Mouse (Mus musculus) gastrocnemius, adult 18-20 months (tissue): Measurements from ENCODE around the gene Tspan14. TPM values are rescaled to one million over a fixed set of nuclear protein-coding genes. Genes with fewer than 3 reads are reported as not detected.

Experiments
- DNase-seq: peaks from one replicate; pipeline ENCODE4 v3.0.0; 2021; ENCODE audit warnings: low spot score
- total RNA-seq, 2 experiments: library from RNA; stranded (reverse); gene quantifications; 2 replicates each; pipeline ENCODE4 v1.2.3; 2021

Tspan14 gene
- total RNA-seq, 2 experiments from 2014 or later = 10.6 to 13.1 TPM

DNA sequence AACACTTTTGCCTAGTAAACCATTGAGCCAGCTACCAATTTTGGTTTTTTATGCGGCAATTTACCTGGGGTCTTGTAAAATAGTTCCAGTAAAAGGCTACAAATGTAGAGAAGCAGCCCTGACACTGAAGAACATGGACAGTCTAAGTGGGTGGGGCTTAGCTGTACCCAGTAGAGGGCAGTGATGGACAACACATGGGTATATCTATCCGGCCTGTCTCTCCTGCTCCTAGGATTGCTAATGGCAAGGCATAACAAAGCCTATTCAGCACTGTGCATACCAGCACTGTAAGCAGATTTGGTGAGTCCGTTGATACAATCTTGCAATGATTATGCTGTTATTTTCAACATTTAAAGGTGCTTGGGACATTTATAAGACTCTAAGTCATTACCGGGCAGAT, 12.4 kb upstream of the Tspan14 start:
- DNase-seq = peak; percentile 54

DNA sequence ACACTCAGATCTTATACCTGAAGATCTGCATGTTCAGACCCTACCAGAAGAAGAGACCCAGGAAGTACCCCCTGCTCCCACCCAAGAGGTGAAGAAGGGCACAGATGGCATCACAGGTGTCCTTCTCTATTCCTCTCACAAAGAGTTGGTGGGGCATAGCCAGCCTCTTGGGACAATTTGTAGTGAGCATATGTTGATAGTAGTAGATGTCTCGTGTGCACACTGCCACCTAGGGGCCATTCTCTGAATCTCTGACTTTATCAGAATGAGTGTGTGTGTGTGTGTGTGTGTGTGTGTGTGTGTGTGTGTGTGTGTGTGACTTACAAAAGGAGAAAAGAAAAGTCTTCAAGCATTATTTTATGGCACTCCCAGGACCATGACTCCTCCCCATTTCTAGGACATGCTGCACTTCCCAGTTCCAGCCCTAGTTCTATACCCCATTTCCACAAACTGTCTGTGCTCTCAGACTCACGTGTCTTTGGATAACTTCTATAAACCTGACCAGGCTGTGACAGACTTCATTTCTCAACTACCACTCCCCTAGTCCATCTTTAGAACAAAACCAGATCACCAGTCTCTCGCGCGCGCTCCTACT, 8.6 kb upstream of the Tspan14 start:
- peak; percentile 65 for DNase-seq

DNA sequence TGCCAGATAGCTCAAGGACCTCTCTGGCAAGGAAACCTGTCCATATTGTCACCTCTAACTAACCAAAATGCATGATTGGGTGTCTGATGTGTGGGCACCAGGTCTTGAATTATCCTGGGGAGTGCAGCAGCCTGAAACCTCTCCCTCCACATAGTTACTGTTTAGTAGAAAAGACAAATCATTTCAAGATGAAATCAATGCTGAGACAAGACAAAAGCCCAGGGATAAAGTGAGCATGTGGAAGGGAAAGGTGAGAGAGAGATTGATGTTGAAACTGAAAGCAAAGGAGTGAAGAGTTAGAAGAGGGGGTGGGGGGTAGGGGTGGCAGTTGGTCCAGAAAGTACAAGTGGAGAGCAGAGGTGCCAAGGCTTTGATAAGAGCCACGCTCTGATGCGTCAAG, 1.4 kb upstream of the Tspan14 start:
- DNase-seq = no peak

DNA sequence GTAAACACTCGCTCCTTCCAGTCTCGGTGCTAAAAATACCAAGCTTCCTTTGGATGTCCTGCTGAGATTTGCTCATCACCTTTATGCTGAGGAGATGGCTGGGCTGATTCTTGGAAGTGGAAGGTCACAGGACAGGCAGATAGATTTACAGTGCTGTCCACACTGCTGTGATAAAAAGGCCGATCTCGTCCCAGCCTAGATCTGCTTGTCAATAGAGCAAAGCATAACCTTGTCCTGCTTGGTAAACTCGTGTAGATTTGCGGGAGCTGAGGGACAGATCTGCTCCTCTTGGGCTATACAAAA, 942 bp upstream of the Tspan14 start:
- peak; percentile 51 for DNase-seq

DNA sequence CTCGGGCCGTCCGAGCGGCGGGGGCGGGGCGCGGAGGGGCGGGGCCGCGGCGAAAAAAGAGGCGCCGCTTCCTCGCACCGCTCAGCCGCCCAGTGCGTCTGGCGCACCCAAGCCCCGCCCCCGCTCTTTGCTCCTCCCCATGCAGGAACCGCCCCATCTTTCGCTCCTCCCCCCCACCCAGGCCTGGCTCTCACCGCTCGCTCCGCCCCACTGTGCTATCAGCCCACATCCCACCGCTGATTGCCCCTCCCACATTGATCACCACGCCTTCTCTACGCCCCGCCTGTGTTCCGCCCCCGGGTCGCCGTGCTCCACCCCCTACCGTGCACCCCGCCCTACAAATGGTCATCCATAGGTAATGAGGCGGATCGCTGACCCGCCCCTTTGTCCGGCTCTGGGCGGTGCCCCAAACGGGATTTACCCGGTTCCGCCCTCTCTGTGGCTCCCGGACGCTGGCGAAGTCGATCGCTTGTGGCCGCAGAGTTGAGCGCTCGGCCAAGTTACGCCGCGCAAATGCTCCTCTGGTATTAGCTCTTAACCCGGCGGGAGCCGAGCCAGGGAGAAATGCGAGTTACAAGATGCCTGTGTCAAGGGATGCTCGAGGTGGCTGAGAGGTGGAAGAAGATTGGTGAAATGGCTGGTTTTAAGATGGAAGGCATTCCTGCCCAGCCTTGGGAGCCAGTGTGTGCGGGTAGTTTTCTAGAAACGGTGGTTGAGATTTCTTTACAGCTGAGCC, 423 bp upstream of the Tspan14 start:
- peak; percentile 98 for DNase-seq

DNA sequence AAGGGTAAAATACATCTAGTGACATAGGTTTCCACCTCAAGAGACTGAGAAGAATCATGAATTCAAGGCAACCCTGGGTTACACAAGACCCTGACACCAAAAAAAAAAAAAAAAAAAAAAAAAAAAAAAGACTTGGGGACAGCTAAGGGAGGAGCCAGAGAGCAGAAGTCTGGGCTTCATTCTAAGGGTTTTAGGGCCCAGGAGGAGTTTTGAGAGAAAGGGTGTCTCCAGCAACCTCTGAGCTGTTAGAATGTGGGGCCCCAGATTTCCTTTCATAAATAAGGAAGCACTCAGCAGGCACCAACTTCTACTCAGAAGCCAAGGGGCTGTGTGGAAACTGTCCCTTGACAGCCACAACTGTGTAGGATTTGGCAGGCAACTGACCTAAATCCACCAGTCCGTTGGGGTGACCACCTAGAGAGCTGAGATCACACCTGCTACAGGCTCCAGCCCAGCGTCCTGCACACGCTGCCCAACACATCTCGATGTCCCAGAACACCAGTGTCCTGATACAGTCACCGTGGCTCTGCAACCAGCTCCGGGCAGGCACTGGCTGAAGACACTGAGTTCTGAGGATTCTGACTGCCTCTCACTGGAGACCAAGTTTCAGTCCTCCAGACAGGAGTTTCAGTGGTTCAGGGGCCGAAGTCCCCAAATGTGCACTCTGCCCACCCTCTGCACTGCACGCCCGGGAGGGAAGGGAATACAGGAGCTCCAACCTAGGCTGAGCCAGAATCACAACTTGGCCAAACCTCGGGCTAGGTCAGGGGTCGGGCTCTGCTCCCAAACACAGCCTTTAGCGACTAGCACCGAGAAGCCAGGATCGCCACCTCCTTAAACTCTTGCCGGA, 875 bp downstream of the Tspan14 start:
- peak; percentile 37 for DNase-seq

DNA sequence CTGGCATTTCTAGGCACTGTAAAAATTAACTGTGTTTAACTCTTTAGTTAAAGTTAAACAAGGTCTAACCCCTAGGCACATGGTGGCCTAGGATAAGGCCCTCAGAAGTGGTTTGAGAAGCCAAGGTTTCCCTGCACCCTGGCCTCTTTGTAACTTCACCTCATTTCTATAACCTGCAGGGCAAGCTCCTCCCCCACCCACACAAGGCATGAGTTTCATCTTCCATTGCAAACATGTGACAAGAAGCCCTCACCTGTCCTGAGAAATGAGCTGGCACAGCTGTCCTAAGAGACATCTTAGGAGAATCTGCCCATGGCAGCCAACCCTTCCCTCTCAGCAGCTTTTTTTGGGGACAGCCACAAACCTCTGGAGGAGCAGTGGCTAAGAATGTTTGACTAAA, 1.7 kb downstream of the Tspan14 start:
- no peak for DNase-seq

DNA sequence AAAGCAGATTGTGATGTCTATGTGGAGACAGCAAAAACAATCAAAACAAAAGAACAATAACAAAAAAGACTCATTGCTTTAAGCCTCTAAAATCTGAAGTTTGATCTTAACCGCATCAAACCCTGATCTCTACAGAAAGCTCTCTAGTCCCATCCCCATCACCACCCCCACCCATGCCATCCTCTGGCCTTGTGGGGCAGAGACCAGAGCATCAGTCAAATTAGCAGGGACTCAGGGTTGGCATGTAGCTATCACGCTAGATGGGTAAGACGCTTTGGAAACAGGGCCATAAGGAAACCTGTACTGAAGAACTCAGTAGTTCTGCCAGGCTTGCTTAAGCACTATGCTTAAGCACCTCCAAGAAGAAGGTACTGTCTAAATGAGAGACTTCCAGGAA, 2.4 kb downstream of the Tspan14 start:
- no peak for DNase-seq

DNA sequence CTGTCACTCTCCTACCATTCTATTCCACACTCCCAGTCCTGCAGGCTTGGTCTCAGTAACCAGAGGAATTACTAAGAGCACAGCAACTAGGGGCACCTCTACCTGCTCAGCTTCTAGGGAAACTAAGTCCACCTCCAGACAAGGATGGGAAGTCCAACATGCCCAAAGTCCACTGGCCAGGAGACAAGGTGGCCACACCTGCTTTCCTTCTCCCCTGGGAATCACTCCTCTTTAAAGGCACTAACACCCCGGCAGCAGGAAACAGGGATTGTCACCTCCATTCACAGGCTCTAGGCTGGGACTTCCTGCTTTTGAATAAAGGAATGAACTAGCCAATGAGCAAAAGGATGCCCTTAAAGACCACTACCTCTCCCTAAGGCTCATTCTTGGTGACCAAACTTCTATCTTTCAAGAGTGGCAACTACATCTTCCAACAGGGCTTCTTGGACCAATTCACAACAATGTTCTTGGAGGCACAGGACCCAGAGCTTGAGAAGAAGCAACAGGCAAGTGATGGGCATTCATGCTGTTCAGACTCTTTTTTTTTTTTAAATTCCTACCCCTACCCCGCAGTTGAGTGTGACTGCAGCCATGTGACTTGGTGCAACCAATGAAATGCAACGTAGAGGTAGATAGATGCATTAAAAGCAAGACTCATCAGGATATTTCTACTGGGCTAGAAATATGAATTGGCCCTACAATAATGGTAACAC, 3.0 kb downstream of the Tspan14 start:
- DNase-seq = no peak

DNA sequence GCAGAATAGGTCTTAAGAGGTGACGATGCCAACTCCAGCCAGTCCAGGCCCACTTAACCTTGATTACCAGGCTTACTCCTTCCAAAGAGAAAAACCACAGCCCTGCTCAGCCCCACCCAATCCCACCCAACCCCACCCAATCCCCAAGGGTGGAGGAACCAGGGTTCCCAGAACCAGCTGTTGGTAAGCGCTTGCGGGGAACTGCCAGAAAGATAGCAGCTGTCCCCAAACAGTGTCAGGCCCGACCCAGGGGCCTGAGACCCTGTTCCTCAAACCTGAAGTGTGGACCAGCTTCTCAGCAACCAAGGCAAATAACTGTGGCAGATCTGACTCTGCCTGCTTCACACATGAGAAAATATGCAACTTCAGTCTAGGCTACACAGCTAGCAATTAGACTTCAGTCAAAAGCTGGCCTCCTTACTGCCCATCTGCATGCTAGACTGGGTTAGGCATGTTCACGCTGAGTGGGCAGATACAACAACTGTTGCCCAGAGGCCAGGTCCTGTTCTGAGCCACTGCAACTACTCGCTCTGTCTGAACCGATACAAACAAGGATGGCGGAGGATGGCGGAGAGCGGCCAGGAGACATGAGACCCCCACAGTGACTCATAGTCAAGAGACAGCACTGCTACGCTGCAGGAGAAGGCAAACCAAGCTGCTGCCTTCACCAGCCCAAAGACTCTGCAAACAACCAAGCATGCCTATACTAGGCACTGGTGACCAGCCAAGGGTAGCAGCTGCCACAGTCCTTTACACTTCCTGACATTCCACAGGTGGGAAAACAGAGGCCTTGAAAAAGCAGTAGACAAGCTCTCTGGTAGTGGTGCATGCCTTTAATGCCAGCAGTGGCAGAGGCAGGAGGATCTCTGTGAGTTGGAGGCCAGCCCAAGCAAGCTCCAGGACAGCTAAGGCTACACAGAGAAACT, 4.0 kb downstream of the Tspan14 start:
- no peak for DNase-seq

DNA sequence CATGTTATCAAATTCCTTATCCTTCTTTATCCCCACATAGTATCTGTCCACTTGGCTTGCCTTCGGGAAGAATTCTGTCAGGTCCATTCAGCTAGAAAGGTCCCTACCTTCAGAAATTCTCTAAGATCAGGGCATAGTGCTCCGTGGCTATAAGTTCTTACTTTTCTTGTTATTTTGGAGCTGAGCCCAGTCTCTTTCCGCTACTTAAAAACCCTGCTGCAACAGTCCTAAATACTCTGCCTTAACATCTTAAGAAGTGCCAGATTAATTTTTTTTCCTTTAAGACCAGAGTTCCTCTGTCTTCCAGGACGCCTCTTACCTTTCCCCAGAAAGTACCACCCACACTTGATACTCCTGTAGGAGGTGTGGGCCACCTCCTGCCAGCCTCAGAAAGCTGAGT, 6.4 kb downstream of the Tspan14 start:
- no peak for DNase-seq

DNA sequence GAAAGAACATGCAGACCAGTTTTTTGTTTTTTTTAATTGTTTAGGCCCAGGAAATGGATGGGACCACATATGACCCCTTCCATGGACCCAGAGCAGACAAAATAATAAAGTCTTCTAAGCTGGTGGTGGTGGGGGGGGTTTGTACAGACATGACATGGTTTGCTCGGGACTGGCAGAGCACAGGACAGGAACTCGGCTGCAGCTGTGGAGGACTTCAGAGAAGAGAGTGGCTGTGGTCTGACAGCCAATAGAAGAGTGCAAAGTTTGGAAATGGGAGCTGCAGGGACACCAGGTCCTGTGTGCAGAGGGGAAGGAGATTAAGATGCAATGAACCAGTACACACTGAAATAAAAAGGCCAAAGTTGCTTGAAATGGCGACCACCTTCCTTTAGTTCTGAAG, 7.0 kb downstream of the Tspan14 start:
- DNase-seq = no peak

DNA sequence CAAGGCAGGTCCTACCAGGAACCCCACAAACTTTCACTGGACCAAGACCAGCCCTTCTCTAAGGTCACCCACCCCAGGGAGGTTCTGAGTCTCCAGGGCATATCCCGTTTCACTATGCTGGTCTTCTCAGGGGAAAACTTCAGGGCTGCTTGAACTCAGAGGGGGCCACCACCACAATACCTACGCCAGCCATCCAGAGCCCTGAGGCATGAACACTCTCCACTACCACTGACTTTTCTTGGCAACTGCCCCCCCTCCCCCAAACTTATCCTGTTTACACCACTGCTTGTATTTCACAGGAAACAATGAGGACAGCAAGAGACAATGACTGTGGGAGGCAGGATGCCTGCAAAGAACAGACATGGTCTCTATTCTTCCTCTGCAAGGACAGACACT, 7.6 kb downstream of the Tspan14 start:
- DNase-seq = no peak

DNA sequence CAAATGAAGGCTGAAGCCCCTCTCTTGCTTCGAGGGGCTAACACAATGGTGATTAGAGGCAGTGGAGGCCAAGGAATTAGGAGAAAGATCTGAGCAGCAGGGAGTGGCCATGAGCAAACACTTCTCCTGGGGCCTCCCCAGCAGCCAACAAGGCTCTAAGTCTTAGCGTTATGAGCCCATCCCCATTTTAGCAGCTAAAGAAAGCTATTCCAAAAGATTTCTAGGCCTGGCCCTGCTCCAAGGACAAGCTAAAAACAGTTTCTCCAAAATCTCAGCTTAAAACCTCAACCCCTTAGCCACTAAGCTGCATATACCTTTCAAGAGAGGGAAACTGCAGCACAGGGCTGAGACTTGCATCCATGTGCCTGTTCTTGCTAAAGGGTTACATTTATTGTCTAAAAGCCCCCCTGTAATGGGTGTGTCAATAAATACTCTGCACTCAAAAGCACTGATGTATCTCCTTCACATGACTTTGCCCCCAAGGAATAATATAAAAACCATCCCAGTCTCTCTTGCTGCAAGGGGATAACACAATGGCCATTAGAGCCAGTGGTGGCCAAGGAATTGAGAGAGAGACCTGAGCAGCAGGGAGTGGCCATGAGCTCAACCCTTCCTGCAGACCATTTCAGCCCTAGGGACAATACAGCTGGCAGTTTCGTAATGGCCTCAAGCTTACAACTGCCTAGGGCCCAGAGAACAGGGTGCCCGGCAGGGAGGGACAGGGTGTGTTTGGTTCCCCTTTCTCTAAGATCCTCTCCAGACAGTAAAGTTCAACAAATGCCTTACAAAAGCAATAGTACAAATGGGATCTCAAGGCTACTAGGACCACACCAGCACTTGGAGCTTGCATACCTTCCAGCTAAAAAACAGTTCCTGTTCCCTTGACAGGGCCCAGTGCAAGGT, 8.3 kb downstream of the Tspan14 start:
- peak; percentile 57 for DNase-seq

DNA sequence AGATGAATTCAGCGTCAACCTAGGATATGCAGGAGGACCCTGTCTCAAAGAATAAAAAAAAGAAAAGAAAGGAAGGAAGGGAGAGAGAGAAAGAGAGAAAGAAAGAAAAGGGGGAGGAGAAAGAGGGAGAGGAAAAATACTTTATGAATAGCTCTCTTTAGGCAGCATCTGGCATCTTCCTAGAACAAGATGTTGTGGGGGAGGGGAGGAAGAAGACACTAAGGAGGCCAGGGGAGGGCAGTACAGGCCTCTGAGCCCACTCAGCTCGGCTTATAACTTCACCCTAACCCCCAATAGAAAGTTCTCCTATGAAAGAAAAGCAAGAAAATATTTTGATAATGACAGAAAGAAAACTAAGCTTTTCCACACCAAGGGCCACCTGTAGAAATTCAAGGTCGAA, 9.0 kb downstream of the Tspan14 start:
- DNase-seq = no peak

DNA sequence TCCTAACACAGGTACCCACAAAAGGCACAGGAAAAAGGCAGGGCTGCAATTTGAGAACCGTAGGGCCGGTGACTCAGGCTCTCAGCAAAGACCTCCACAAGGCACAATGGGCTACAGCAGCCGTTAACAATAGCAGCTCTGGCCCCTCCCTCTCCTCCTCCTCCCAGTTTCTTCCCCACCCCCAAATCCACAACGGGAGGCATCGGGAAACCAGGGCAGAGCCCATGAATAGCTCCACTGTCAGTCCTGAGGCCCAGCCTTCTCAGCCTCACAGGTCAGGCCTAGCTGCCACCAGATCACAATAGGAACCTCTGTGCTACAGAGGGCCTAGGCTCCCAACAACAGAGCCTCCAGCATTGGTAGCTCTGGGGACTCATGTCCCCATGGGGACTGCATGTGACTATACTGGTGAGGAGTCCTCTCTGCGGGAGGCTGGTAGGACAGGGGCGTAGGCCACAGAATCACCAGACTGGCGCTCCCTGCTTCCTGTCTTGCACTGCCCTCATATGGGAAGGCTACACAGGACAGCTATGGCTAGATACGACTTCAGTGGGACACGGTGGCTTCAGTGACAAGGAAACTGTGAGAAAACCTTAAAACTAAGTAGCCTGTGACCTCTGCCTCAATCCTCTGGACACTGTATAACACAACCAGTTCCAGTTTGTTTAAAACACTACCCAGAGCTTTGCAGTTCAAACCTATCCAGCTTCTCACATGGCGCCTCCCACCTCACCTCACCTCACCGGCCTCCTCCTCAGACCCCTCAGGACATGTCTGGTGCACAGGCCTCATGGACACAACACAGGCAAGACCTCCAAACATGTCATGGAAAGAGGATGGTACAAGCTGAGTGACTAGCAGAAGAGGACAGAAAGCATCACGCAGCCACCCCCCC, 10.1 kb downstream of the Tspan14 start:
- DNase-seq = no peak

DNA sequence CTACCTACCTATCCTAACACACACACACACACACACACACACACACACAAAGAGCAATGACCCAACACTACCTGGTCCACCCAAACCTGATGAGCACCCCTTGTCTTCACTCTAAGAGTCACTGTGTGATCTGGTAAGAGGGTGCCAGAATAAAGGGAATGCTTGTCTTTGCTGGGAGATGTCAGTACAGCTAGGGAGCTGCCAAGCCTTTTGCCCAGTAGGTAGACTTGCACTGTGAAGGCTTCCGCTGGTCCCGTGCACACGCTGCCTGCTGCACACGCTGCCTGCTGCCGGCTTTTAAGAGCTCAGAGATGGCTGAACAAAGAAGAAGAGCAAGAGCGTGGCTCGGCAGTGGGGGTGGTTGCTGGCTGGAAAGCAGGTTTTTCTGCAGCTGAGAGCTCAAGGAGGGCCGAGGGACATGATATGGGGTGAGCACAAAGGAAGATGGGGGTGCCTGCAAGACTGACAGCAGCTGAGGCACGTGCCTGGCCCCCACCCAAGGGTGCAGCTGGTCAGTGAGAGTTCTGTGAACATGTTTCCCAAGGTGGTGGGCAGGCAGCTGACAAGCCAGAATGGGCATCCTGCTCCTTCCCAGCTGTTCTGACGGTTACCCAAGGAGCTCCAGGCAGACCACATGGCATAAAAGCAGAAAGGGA, 10.9 kb downstream of the Tspan14 start:
- DNase-seq = no peak

DNA sequence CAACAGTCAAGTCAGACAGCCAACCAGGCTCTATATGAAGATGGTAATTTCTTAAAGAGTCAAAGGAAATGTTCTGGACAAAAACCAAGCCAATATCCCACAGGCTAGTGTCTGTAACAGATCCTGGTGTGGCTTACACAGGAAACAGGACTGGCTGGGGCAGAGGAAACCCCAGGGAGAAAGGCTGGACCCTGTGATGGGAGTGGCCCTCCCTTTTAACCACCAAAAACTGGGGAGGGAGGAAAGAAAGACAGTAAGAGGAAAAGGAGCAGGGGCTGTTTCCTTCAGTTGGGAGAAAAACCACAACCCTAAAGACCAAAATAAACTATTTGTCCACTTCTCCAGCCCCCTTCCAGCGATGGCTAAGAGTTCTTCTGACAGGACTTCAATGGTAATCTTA, 11.5 kb downstream of the Tspan14 start:
- no peak for DNase-seq
